Mouse (Mus musculus): ENCODE measurements around the gene Cic. TPM values are rescaled to one million over a fixed set of nuclear protein-coding genes. Genes with fewer than 3 reads are reported as not detected.

Gene Cic
- polyA plus RNA-seq, 3 experiments from 2014 or later, result 17.9 to 35.2 (median 21.6) TPM

DNA sequence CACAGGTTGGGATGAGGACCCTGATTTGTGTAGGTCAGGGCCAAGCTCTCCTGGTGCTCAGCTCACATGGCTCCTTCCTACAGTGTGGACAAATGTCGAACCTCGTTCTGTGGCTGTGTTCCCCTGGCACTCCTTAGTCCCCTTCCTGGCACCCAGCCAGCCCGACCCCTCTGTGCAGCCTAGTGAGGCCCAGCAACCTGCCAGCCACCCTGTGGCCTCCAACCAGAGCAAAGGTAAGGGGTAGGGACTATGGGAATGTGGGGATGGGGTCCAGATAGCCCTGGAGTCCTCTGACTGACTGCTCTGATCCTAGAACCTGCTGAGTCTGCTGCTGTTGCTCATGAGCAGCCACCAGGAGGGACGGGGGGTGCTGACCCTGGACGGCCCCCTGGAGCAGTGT, 17.3 kb downstream of the Cic start:
- ATAC-seq, result no peak

DNA sequence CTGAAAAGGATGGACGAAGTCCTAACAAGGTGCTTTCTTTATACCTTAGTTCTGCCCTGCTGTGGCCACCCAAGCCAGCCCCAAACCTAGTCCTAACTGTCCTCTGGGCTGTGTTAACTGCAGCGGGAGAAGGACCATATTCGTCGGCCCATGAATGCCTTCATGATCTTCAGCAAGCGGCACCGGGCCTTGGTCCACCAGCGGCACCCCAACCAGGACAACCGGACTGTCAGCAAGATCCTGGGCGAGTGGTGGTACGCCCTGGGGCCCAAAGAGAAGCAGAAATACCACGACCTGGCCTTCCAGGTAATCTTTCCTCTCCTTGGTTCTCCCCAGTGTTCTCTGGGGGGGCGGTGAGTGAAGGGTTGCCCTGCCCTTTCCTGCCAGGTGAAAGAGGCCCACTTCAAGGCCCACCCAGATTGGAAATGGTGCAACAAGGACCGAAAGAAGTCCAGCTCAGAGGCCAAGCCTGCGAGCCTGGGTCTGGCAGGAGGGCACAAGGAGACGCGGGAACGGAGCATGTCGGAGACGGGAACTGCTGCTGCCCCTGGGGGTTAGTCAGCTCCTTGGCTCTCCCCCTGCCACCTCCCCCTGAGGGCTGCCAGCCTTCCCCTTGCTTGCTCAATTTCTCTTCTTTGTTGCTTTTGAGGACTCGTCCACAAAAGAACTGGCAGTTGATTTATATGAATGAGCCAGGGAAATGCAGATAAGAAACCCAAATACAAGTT, 18.2 kb downstream of the Cic start:
- no peak for ATAC-seq

DNA sequence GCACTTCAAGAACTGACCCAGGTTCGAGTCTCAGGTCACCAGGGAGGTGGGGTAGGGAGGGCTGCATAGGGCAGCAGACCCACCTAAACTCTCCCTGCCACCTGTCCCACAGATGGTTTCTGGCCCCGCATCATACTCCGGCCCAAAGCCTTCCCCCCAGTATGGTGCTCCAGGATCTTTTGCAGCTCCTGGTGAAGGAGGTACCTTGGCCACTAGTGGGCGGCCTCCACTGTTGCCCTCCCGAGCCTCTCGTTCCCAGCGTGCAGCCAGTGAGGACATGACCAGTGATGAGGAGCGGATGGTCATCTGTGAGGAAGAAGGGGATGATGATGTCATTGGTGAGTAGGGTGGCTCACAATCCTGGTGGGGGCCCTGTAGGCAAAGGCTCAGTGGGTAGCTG, 19.5 kb downstream of the Cic start:
- no peak for ATAC-seq

DNA sequence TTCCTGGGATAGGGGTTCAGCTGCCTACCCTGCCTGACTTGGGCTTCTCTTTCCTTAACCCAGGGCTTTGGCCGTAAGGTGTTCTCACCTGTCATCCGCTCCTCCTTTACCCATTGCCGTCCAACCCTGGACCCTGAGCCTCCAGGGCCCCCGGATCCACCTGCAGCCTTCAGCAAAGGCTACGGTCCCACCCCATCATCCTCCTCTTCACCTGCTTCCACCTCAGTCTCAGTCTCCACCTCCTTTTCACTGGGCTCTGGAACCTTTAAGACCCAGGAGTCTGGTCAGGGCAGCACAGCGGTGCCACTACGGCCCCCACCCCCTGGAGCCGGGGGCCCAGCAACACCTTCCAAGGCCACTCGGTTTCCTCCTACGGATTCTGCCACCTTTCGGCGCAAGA, 20.5 kb downstream of the Cic start:
- no peak for ATAC-seq

- no peak for ATAC-seq
Observed at GRCm38 (mm10) chr7:25288721-25289120, 21.2 kb downstream of the Cic start.

DNA sequence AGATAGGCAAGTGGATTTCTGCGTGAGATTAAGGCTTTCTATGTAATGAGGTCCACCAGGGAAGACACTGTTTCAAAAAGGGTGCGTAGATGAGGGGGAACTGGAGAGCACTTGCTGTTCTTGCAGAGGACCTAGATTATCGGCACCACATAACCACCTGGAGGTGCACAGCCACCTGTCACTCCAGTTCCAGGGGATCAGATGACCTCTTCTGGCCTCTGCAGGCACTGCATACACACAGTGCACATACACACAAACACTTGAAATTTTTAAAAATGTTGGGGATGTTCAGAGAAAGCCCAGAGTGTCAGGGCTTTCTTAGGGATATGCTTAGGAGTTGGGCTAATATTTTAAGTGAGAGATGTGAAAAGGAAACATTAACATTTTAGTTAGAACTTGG, 22.4 kb downstream of the Cic start:
- no peak for ATAC-seq

DNA sequence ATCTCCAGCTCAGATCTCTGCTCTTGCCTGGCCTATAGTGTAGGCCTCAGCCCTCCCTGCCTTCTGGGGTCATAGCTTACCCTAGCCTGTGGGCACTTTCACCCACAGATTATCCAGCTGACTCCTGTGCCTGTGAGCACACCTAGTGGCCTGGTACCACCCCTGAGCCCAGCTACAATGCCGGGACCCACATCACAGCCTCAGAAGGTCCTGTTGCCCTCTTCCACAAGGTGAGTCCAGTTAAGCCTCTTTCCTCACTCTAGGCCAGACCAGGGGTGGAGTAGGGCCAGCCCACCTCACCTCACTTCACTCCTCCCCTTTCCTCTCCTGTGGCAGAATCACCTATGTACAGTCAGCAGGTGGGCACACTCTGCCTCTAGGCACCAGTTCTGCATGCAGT, 23.0 kb downstream of the Cic start:
- no peak for ATAC-seq

GRCm38 (mm10) chr7:25290911-25291310, 23.4 kb downstream of the Cic start:
- no peak for ATAC-seq

GRCm38 (mm10) chr7:25292107-25292506, 24.6 kb downstream of the Cic start:
- no peak for ATAC-seq

- no peak for ATAC-seq
Observed at GRCm38 (mm10) chr7:25293191-25293739, 25.8 kb downstream of the Cic start.

DNA sequence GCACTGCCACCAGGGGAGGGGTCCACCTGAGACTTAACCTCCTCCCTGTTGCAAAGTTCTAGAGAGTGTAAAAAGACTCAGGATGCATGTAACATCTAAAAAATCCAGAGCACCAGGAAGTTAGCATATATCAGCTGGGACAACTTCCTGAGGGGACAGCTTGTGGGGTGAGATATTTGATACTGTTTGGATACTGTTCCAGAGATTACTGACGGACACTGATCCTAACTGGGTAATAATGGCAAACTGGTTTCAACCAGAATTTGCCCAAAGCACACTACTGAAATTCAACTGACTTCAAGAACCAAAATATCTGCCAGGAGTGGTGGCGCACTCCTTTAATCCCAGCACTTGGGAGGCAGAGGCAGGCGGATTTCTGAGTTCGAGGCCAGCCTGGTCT, 27.0 kb downstream of the Cic start:
- no peak for ATAC-seq

DNA sequence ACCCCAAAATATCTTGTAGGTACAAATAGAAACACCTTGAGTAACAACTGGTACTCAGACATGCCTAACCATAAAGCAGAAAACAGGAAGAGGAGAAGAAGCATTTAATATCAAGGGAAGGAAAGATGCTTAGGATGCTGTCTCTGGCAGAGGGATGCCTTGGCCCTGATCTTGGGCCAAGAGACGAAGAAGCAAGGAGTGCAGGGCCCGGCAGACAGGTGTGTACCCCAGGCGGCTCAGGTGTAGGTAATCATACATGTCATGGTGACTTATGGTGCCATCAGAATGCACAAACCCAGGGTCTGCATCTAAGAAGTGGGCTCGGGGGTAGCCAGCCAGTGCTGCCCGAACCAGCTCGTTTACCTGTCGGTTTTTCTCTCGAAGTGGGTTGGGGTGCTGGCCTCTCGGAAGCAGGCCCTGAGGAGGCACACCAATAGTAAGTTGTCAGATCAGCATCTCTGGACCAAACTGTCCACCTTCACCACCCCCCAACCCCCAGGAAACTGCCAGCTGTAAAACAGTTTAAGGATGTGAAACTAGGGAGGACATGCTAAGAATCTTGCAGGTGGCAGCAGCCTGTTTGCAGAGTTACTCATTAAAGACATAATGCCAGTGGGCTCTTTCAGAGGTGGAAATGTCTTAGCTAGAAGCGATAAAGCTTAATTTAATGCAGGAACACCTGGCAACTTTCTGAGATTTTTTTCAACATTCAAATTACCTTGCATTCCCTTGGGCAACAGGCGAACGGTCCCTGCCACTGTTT, 27.6 kb downstream of the Cic start:
- no peak for ATAC-seq

GRCm38 (mm10) chr7:25296945-25297453, 29.5 kb downstream of the Cic start:
- peak; percentile 60 for ATAC-seq

GRCm38 (mm10) chr7:25297454-25298325, 30.2 kb downstream of the Cic start, which contains the start of gene Pafah1b3:
TSS of gene Pafah1b3 (minus strand) at chr7:25297986.
- peak; percentile 68 for ATAC-seq

GRCm38 (mm10) chr7:25301063-25301462, 33.6 kb downstream of the Cic start, which contains the start of gene Prr19:
TSS of gene Prr19 (plus strand) at chr7:25301411.
- no peak for ATAC-seq

DNA sequence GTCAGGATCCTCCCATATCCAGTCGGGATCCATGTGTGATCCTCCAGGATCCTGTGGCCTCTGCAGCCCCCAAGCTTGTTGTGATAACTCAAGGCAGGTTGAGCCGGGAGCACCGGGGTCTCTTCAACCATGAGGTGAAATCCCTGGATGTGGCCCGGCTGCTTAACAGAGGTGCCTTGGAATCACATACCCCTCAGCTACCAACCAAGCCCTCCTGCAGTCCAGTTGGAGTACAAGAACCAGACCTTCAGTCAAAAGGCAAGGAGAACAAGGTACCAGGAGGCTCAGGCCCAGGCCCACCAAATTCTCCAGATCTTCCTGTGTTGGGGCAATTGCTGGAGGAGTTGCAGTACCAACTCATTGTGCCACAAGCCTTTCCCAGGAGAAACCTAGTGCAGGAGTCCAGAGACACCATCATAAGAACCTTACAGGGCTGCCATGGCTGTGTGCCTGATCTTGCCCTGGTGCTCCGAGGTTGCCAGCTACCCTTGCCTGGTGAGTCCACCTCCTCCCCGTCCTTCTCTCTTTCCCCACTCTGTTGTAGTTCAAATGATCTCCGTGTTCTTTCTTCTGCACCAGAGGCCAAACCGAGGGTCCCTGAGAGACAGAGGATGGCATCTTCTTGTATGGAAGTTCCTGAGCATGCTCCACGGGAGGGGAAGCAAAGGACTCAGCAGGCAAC, 35.6 kb downstream of the Cic start:
- no peak for ATAC-seq

- ATAC-seq, result no peak
Observed at GRCm38 (mm10) chr7:25303685-25304006, 36.1 kb downstream of the Cic start.

DNA sequence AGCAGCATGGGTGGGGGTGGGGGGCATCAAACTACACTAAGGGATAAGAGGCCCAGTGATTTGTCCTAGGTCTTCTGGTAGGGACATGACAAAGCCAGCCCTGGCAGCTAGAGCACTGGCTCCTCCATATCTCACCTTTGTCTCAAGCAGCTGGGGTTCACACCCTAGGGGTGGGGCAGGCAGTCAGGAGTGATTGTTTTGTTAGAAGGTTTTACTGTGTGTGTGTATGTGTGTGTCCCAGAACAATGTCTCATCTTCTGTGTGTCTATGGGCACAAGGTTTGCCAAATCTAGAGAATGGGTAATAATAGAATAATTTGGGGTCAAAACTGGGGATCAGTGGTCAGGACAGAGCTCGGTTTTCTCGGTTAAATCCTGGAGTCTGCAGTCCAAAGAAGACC, 38.0 kb downstream of the Cic start:
- ATAC-seq, result no peak

GRCm38 (mm10) chr7:25305956-25306613, 38.6 kb downstream of the Cic start, which contains the start of gene Tmem145:
TSS of gene Tmem145 (plus strand) at chr7:25306106.
- no peak for ATAC-seq

GRCm38 (mm10) chr7:25306614-25306996, 39.1 kb downstream of the Cic start:
- ATAC-seq, result no peak

DNA sequence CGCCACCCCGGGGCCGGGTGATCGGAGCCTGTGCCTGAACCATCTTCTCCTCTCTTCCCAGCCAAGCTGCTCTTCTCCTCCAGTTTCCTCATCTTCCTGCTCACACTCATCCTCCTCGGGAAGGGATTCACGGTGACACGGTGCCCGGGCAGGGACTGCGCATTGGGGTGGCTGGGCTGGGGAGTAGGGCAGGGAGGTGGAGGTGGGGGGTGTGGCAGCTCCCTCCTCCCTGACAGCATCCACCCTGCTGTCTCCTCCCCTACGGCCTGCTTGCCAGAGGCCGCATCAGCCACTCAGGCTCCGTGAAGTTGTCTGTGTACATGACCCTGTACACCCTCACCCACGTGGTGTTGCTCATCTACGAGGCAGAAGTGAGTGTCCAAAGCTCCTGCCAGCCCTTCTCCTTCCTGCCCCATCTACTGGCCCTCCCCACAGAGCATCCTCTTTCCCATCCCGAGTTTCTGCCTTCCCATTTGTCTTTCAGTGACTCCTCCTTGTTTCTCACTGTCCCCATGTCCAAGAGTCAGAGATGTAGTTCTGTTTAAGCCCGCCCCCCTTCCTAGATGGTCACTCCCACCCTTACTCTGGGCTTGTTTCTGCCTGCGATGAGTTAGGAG, 41.3 kb downstream of the Cic start:
- no peak for ATAC-seq

Data from inflammation-experienced regulatory T-cells, adult 6 months (primary cell).